Mouse (Mus musculus) thymus, postnatal 14 days (tissue): ENCODE measurements around the gene Rbm10.

Source experiments
- DNase-seq: peaks from one replicate; pipeline ENCODE4 v3.0.0; 2021

The Rbm10 gene

DNA sequence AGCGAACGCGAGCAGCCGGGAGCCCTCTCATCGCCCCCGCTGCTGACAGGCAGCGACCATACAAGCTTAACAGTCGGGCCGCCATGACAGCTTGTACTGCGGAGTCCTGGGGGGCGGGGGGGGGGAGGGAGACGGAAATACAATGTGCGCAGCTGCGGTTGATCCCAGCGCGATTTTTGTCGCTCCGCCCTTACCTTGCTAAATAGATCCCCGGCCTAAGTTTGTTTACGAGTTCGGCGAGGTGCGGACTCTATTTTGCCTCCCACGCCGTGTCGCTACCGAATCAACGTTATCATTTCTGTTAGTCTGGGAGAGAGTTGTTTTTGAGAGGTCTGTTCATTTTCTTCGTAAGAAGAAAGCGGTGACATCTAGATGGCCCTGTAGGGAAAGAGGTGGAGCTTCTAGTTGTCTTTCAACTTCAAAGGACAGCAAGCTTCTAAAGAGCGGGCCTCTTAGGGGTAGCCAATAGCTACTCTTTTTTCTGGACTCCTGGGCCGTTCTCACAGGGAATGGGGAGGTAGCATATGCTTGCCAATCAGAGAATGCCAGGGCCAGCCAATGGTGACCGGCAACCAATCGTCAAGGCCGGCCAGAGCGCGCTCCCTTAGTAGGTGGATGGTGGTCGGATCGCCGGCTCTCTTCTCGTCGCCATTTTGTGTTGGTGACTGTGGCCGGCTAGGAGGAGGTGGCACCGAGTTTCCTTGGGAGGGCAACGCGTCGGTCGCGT lies at the start of gene Rbm10, which contains the start of gene Ndufb11:
Gene Rbm10, plus strand, starts transcription at position 328 of the 727 bp plus-strand sequence.
Gene Ndufb11, minus strand, starts transcription at position 444 of the 727 bp plus-strand sequence.
- peak; percentile 69 for DNase-seq

DNA sequence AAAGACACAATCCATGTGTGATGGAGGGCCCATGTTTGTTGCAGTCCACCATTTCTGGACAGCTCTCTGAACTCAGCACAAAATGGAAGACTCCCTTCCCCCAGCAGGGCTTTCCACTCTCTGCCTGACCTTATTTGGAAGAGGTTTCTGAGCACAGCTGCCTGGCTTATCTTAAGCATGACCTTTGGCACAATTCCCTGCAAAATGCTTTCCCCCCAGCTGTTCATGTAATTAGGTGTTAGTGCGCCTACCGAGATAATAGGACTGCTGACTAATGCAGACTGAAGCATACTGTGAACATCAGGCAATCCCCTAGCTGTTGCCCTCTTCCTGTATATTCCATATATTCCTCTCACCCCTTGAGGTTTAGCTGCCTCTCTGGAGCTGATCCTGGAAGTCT lies 46.3 kb upstream of the Rbm10 start:
- DNase-seq, result no peak

DNA sequence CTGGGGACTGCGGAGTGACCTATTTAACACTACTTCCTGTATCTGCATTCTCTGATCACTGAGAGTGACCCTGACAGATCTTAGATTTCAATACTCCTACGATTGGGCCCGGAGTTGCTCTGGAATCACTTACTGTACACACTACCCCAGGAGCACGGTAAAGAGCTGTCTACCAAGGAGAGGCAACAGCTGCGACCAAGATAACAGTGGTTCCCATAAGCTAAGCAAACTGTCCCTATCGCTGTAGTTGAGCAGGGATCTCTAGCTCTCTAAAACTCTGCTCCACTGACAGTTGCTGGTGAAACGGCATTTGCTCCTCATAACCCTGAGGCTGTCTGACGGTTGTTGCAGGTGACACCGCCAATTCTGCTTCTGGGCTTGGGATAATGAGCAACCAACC lies 44.6 kb upstream of the Rbm10 start:
- no peak for DNase-seq

DNA sequence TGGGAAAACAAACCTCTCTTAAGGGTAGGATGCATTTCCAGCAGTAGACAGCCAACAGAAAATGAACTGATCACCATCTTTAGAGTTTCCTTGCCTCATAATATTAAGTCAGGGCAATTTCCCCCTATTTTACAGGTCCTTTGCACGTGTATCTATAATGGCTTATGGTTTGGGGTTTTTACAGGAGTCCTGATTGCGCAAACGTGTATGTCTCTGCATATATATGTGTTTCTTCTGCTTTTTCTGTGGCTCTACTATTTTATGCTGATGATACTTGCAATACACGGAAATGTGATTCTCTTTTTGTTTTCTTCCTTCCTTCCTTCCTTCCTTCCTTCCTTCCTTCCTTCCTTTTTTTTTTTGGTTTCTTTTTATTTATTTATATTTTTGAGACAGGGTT lies 43.4 kb upstream of the Rbm10 start:
- no peak for DNase-seq

DNA sequence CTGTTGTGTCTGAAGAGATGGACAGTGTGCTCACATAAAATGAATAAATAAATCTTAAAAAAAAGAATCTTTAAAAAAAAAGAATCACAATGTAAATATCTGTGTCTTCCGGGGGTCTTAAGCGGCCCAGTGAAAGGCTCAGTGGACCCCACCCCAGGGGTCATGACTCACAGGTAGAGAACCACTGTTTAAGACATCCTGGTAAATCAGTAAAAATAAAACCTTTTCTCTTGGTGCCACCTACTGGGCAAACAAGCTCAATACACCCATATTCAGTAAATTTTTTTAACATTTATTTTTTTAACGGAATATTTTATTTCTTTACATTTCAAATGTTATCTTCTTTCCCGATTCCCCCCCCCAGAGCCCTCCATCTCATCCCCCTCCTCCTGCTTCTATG lies 29.3 kb upstream of the Rbm10 start:
- DNase-seq, result peak; percentile 3

DNA sequence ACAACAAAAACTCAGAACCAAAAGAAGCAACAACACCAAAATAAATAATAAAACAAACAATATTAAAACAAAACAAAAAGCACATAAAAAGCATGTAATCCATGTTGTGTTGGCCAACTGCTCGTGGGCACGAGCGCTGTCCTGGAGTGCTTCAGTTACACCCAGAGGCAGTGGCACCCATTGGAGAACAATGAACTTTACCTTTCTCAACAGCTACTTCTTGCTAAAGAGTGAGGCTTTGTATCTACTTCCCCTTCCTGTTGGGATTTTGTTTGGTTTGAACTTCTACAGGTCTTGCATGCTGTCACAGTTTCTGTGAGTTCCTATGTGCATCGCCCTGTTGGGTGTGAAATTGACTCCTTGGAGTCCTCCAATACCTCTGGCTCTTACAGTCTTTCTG lies 8.8 kb upstream of the Rbm10 start:
- DNase-seq, result no peak

DNA sequence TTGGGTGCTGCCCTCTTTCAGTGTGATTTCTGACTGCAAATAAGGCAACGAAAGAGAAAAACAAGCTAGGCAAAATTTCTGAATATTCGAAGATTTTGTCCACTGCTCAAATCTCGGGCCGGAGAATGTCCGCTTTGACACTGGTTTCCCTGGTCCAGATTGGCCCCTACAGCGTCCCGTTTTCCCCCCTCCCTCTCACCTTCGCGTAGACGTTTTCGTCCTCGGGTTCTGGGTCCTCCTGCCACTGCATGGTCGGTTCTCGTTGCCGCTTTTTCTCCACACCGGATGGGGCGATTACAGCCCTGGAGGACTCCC lies 485 bp upstream of the Rbm10 start:
- DNase-seq, result no peak

DNA sequence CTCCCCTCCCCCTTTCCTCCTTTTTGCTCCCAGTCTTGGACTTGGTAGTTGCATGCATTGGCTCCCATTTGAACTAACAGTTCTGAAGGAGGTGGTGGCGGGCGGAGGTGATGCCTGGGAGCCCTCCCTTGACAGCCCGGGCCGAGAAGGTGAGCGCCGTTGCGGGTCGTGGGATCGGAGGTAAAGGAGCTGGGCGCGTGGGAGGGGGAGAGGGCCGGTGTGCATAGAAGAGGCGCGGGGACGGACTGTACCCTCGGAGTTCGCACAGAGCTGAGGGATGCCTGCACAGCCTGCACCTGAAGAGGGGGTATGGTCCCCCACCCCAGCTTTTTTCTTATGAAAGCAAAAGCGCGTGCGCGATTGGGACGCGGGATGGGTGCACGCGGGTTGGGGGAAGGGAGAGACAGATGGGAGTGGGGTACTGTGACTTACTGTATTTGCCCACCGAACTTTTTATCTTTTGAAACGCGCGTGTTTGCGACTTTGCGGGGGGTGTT lies 648 bp downstream of the Rbm10 start:
- DNase-seq, result peak; percentile 73

DNA sequence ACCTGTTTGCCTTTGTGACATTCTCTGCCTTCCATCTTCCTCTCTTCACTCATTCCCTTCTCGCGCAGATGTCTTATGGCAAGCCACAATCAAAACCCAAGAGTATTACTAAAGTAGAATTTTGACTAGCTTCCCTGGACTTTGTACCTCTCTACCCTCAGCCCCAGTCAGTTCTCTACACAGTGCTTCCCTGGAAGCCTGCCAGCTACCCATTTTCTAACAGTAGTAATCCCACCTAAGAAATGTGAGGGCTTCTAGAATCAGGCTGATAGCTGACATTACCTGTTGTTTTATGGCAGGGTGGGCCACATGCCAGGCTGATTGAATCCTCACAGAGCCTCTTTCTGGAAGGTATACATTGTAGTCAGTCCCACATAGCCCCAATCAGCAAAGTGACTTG lies 20.8 kb downstream of the Rbm10 start:
- no peak for DNase-seq

DNA sequence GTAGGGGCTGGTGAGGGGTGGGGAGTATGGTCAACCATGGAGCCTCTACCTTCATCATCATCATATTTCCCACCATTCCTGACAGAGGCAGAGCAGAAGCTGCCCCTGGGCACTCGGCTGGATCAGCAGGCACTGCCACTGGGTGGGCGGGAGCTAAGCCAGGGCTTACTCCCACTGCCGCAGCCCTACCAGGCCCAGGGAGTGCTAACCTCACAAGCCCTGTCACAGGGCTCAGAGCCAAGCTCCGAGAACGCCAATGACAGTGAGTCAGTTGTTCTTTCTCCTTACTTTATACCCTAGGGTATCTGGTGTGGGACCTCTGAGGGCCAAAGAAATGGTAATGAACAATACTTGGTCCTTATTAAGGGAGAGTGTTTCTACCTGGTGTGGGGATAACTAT lies 27.5 kb downstream of the Rbm10 start:
- DNase-seq, result no peak

DNA sequence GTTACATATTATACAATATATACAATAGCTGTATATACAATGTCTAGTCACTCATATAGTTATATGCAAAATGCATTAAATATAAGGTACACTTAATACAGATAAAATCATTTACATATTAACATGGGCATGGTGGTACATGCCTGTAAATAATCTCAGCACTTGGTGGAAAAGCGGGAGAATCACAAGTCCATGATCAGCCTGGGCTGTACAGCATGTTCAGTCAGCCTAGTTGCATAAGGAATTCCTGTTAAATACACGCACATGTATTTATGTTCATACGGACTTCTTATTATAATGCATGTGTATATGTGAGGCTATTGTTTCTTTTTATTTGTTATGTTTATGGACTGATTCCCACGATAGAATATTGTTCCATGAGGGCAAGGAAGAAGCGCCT lies 40.3 kb downstream of the Rbm10 start:
- no peak for DNase-seq

DNA sequence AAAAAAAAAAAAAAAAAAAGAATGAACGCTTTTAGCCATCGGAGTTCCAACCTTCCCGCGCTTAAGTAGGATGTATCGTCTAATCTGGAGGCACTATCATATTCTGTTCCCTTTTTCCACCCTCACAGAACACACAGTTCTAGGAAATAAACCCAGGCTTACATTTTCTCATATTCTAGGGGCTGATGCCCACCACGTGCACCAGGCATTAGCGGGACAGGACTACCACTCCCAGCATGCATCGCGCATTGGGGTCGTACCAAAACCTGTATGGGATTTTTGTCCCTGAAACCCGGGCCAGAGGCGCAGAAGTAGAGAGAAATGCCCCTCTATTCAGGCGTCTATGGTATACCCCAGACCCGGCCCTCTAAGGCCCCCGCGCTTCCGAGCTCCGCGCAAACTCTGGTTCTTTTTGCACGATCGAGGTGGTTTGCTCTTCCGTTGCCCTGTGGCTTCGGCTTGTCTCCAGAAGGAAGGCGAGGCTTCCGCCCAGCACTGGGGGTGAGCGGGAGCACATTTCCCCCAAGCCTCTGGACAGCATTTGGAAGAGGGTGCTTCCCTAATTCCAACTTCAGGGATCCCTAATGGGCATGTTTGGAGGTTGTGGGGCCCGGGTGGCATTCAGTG lies 40.8 kb downstream of the Rbm10 start, which contains the start of gene Uba1:
Gene Uba1, plus strand, starts transcription at position 301 of the 627 bp plus-strand sequence.
- DNase-seq, result peak; percentile 87

DNA sequence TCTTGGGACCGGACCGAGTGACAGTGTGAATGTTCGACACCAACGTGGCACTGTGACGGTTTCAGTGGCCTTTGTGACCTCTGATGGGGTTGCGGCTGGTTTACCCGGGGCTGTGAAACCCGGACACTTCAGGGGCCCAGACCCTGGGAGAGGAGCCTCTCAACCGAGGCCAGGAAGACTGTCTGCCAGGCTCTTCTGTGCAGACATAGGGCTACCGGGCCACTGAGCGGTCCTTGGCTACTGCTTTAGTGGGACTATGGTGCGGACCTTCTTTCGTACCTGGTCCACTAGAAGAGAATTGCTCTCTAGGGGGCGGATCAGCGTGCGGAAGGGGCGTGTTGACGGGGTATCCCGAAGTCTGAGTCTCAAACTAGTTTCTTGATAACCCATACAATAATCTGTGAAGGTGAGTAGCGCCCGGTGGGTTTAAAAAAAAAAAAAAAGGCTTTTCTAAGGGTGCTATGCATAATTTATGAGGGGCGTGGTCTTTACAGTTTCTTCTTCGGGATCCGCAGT lies 41.6 kb downstream of the Rbm10 start:
- peak; percentile 34 for DNase-seq

DNA sequence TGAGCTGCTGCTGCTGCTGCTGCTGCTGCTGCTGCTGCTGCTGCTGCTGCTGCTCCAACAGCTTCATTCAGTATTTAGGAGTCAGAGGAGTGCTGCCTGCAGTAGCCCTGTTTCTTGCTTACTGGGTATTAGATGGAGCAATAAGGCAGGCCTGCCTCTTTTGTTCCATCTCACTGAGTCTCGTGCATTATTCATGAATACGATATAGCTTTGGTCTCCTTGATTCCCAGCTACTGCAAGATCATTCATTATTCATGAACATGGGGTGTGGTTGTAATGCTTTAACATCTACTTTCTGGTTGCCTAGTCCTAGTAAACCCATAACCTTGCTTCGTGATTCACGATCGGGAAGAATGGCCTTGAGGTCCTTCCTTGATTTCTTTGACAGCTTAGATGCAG lies 45.0 kb downstream of the Rbm10 start:
- DNase-seq, result no peak

DNA sequence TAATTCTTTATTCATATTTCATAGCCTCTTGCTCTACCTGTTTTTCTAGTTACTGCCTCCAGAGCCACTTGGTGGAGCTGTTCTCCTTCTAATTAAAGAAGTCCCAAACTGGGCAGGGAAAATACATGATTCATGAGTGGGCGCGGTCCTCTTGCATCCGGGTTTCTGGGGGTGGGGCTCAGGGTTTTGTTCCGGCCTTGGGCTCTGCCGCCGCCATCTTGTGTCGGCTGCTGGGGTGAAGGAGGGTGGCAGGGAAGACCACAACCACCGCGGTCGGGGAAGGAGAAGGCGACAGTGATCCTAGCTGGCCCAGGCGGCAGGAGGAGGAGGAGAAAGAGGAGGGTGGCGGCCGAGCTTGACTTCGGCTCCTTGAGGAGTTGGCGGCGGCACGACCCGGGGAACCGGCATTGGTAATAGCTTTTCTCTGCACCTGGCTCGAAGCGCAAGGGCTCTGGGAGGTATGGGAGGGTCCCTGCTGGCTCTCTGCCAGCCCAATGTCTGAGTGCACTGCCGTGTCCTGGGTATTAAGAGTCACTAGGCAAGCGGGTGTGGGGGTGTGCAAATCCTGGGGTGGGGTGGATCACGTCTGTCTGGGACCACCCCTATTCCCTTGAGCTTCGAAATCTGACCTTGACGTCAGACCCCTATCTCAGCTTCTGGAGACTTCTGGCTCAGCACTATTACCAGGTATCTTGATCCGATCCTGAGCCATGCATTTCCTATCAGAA lies 45.6 kb downstream of the Rbm10 start:
- DNase-seq, result peak; percentile 88

DNA sequence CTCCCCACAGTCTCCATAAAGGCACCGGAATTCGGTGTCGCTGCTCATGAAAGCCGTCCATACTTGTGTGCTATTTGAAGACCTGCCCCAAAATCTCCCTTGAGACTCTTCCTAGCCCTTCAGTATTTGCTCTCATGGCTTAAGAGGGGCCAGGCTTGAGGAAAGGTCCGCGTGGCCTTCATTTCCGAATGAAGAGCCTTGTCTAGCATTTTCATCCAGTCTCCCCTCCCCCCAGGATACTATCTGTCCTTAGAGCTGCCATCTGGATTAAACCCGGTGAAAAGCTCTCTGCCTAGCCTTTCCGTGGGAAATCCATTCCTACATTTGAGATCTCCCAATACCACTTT lies 46.1 kb downstream of the Rbm10 start:
- no peak for DNase-seq

DNA sequence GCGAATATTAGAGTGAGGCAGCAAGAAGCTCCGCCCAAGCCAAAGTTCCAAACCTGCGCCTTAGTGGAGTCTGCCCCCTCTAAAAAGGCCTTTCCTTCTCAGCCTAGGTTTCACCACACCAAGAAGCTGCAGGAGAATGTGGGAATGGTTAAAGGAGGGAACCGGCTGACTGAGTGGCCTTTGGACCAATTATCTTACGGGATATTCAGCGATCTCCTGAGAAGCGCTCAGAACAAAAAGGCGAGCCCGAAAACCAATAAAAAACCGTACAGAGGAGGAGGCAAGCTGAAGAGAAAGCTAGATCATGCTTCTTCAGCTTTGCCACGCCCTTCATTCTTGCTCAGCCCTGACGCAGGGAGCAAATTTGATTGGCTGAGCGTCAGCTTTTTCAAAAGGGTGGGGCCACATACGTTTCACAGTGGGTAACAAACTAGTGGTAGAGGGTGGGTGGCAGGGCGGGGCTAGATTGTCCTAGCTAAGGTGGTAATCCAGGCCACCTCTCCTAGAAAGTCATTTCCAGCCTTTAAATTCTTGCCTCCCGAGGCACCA lies 70.3 kb downstream of the Rbm10 start, which contains the start of gene Cdk16:
Gene Cdk16, plus strand, starts transcription at position 436 of the 549 bp plus-strand sequence.
- DNase-seq, result peak; percentile 88

DNA sequence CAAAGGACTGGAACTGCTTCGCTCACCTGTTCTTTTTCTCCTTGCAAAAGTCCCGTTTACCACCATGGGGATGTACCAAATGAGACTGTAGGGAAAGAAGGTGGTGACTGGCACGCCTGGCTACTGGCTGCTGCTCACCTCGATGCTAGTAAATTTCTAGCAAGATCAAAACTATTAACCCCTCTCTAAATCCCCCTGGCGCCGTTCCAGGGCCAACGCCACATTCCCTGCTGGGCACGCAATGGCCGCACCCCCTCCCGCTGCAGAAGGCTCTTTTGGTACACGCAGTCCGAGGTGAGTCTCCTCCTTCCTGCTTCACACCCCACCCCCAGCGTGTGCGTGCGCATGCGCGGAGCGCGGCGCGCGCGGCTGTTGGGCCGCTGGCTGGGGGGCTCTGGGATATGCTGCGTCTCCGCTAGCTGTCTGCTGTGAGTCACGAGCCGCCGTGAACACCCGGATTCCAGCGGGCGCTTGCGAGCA lies 70.8 kb downstream of the Rbm10 start:
- DNase-seq, result peak; percentile 88

DNA sequence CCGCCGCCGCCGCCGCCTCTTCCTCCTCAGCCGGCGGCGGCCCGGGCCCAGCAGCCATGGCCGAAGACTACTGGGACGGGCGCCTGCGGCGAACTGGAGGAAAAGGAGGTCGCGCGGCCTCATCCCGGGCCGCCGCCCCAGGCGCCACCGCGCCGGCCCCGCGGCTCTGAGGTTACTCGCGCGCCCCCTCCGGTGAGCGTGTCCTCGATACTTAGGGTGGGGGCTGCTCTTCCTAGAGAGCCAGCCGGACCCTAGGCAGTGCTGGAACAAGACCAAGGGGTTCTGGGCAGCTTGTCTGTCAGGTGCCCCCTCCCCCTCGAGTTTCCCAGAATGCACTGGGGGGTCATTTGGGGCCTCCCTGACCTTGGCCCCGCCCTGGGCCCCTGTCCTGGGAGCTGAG lies 71.3 kb downstream of the Rbm10 start:
- DNase-seq, result peak; percentile 71

DNA sequence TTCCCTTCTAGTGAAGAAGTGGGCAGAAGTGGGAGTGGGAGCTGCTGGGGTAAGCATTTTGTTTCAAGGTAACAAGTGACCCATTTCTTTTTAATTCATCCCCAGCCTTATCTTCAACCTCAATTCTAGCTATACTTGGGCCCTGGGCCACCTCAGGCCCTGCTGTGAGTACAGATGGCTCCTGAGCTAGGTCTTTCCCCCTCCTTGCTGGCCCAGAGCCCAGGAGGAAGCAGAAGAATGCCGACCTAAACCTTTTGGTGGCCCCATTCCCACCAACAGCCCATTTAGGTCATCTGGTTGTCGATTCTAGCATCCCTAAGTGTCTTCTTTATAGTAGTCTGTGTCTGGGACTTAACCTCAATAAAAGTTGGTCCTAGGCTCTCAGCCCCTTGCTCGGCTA lies 74.3 kb downstream of the Rbm10 start:
- no peak for DNase-seq

DNA sequence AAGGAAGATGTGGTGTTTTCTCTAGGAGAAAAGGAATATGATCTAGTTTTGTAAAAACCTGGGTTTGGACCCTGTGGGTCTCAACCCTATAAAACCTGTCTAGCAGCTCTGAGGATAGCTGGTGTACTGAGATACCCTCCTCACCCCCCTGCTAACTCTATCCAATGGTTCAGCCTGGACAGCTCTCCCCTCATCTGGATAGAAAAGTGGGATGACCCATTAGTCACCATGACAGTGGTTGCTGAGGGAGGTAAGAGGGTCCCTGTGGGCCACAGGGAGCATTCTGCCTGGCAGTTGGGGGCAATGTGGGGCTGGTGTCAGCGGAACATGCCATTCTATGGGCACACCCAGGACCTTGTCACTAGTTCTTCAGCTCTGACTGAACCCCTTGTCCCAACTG lies 75.3 kb downstream of the Rbm10 start:
- no peak for DNase-seq

DNA sequence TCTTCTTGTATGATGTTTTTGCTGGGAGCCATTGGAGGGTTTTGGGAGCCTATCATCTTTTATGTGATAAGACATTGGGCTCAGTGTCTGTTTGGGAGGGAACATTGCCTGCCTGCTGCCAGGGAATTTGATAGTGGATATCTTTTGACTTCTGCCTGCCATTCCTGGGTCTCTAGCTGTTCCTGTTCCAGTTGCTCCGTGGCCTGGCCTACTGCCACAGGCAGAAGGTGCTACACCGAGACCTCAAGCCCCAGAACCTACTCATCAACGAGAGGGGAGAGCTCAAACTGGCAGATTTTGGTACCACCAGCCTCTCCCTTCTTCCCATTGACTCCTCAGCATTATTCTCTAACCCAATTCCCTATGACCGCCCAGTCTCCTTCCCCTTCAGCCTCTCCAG lies 78.5 kb downstream of the Rbm10 start:
- DNase-seq, result no peak
